14 mouse cellular contexts compared by ENCODE assay signal in the genomic region with DNA sequence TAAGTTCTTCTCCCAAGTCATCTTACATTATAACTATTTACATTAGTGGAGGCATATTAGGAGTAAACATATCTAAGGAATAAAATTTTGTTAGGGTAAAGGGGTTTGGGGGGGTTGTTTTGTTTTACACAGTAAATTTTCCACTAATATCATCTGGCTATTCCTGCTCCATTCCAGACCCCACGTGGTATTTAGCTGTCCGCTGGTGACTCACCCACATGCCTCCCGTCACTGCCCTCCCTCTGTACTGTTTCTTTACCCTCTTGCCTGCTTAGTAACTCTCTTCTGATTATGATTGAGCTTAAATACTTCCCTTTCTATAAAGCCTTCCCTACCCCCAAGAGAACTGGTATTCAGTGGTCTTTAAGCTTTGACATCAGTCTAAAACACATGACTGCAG.
"Had no signal": no experiment of that assay in that cellular context is flagged by ENCODE, and none has a peak within 500 bp of the region (broad histone marks: within the 10 kb centered on the region; RNA-seq: fewer than 3 reads in every experiment).

No protein-coding gene starts in this region.

- DNase-seq: kidney, postnatal 25 days; layer of hippocampus, adult 9-11 months; layer of hippocampus, postnatal 36 days; lung, embryonic 14.5 days; lung, postnatal 10 days; lung, postnatal 4 days; midbrain, embryonic 14.5 days; thymus, postnatal 36 days had no signal

- H3K9me3 ChIP-seq: kidney, embryonic 15.5 days; limb, embryonic 15.5 days; liver, embryonic 12.5 days; midbrain, embryonic 10.5 days; neural tube, embryonic 12.5 days; stomach, embryonic 15.5 days had no signal

- H3K4me3 ChIP-seq: kidney, embryonic 15.5 days; limb, embryonic 15.5 days; liver, embryonic 12.5 days; midbrain, embryonic 10.5 days; neural tube, embryonic 12.5 days; stomach, embryonic 15.5 days had no signal

- H3K4me1 ChIP-seq: kidney, embryonic 15.5 days; limb, embryonic 15.5 days; liver, embryonic 12.5 days; midbrain, embryonic 10.5 days; neural tube, embryonic 12.5 days; stomach, embryonic 15.5 days had no signal

- ATAC-seq: liver, embryonic 12.5 days had no signal

- H3K4me2 ChIP-seq: kidney, embryonic 15.5 days; limb, embryonic 15.5 days; liver, embryonic 12.5 days; lung, embryonic 14.5 days; neural tube, embryonic 12.5 days; stomach, embryonic 15.5 days had no signal

- H3K9ac ChIP-seq: kidney, embryonic 15.5 days; limb, embryonic 15.5 days; liver, embryonic 12.5 days; lung, embryonic 14.5 days; neural tube, embryonic 12.5 days; stomach, embryonic 15.5 days had no signal

- H3K27me3 ChIP-seq: kidney, embryonic 15.5 days; limb, embryonic 15.5 days; liver, embryonic 12.5 days; neural tube, embryonic 12.5 days; stomach, embryonic 15.5 days had no signal

- H3K27ac ChIP-seq: kidney, embryonic 15.5 days; limb, embryonic 15.5 days; liver, embryonic 12.5 days; midbrain, embryonic 10.5 days; neural tube, embryonic 12.5 days; stomach, embryonic 15.5 days had no signal

- H3K36me3 ChIP-seq: kidney, embryonic 15.5 days; limb, embryonic 15.5 days; liver, embryonic 12.5 days; stomach, embryonic 15.5 days had no signal
